Mouse (Mus musculus) small intestine, adult 2 months (tissue): ENCODE measurements around the gene Ddx10.

Experiments used
- CTCF ChIP-seq: fragments of 200-500 bp; IDR thresholded peaks from 2 replicates; pipeline ENCODE4 v1.5.1; 2012; ENCODE audit warnings: low read depth, mild to moderate bottlenecking, control low read depth, inconsistent platforms, low read length, moderate library complexity, mixed read lengths; ENCODE audit not compliant: insufficient replicate concordance, insufficient read length; ENCODE audit errors: extremely low read depth
- POLR2A ChIP-seq: fragments of 200-500 bp; IDR thresholded peaks from 2 replicates; pipeline ENCODE4 v1.6.1; 2012; ENCODE audit warnings: low read depth, mild to moderate bottlenecking, control low read depth, inconsistent platforms, low read length, moderate library complexity

GRCm38 (mm10) chr9:53174590-53174989, 73.3 kb downstream of the Ddx10 start:
- TF ChIP-seq CTCF, result no peak
- TF ChIP-seq POLR2A, result no peak
